Mouse (Mus musculus): ENCODE data around the gene Krtap4-7. TPM values are rescaled to one million over a fixed set of nuclear protein-coding genes. Genes with fewer than 3 reads are reported as not detected.

The Krtap4-7 gene
- polyA plus RNA-seq, 1 experiment, result not detected

GRCm38 (mm10) chr11:99640926-99641325 is 3.0 kb downstream of the Krtap4-7 start:
- H3K36me3 ChIP-seq (ENCODE audit: control insufficient read depth, insufficient read depth), result no peaks in the 10 kb centered on the region
- H3K4me3 ChIP-seq (ENCODE audit: insufficient read depth, poor library complexity, severe bottlenecking), result no peak overlapping the region
- H3K79me3 ChIP-seq (ENCODE audit: low read depth), result no peaks in the 10 kb centered on the region
- H3K27me3 ChIP-seq (ENCODE audit: control insufficient read depth, insufficient read depth, insufficient read length), result no peaks in the 10 kb centered on the region
- H3ac ChIP-seq (ENCODE audit: control insufficient read depth, insufficient read length, low read depth), result no peak overlapping the region
- TF ChIP-seq MAX (IDR thresholded peaks at IDR 0.05), result no peak
- TF ChIP-seq MYOD1 (IDR thresholded peaks at IDR 0.05; ENCODE audit: control insufficient read depth, insufficient read length, low read depth), result no peak
- TF ChIP-seq CTCF (IDR thresholded peaks at IDR 0.05; ENCODE audit: control insufficient read depth, insufficient read depth, insufficient read length), result no peak
- TF ChIP-seq CEBPB (IDR thresholded peaks at IDR 0.05; ENCODE audit: low read depth), result no peak
- no peak for TF ChIP-seq USF1 (IDR thresholded peaks at IDR 0.05; ENCODE audit: low read depth)
- no peak for TF ChIP-seq FOSL1 (IDR thresholded peaks at IDR 0.05; ENCODE audit: insufficient read depth, low read length, poor library complexity, severe bottlenecking)
- no peak for TF ChIP-seq MYOG (IDR thresholded peaks at IDR 0.05; ENCODE audit: control insufficient read depth, extremely low read depth, insufficient read length)
- H3K79me2 ChIP-seq (ENCODE audit: control insufficient read depth, insufficient read depth), result no peaks in the 10 kb centered on the region

GRCm38 (mm10) chr11:99637086-99637485 is 6.8 kb downstream of the Krtap4-7 start:
- no peaks in the 10 kb centered on the region for H3K79me3 ChIP-seq (ENCODE audit: low read depth)
- TF ChIP-seq MAX (IDR thresholded peaks at IDR 0.05) (no peak), USF1 (IDR thresholded peaks at IDR 0.05; ENCODE audit: low read depth) (no peak), FOSL1 (IDR thresholded peaks at IDR 0.05; ENCODE audit: insufficient read depth, low read length, poor library complexity, severe bottlenecking) (no peak), CEBPB (IDR thresholded peaks at IDR 0.05; ENCODE audit: low read depth) (no peak), CTCF (IDR thresholded peaks at IDR 0.05; ENCODE audit: control insufficient read depth, insufficient read depth, insufficient read length) (no peak), MYOD1 (IDR thresholded peaks at IDR 0.05; ENCODE audit: control insufficient read depth, insufficient read length, low read depth) (no peak)
- no peaks in the 10 kb centered on the region for H3K36me3 ChIP-seq (ENCODE audit: control insufficient read depth, insufficient read depth)
- H3ac ChIP-seq (ENCODE audit: control insufficient read depth, insufficient read length, low read depth), result no peak overlapping the region
- H3K79me2 ChIP-seq (ENCODE audit: control insufficient read depth, insufficient read depth), result no peaks in the 10 kb centered on the region
- no peak overlapping the region for H3K4me3 ChIP-seq (ENCODE audit: insufficient read depth, poor library complexity, severe bottlenecking)
- H3K27me3 ChIP-seq (ENCODE audit: control insufficient read depth, insufficient read depth, insufficient read length), result no peaks in the 10 kb centered on the region

- Histone ChIP-seq H3ac (ENCODE audit: control insufficient read depth, insufficient read length, low read depth) (no peak within 1 kb of the TSS), H3K4me3 (ENCODE audit: insufficient read depth, poor library complexity, severe bottlenecking) (no peak within 1 kb of the TSS), H3K79me3 (ENCODE audit: low read depth) (no peaks in the 10 kb centered on the region), H3K36me3 (ENCODE audit: control insufficient read depth, insufficient read depth) (no peaks in the 10 kb centered on the region), H3K27me3 (ENCODE audit: control insufficient read depth, insufficient read depth, insufficient read length) (no peaks in the 10 kb centered on the region), H3K79me2 (ENCODE audit: control insufficient read depth, insufficient read depth) (no peaks in the 10 kb centered on the region)
- TF ChIP-seq MAX (IDR thresholded peaks at IDR 0.05) (no peak), CEBPB (IDR thresholded peaks at IDR 0.05; ENCODE audit: low read depth) (no peak), MYOG (IDR thresholded peaks at IDR 0.05; ENCODE audit: control insufficient read depth, extremely low read depth, insufficient read length) (no peak), USF1 (IDR thresholded peaks at IDR 0.05; ENCODE audit: low read depth) (no peak), CTCF (IDR thresholded peaks at IDR 0.05; ENCODE audit: control insufficient read depth, insufficient read depth, insufficient read length) (no peak), MYOD1 (IDR thresholded peaks at IDR 0.05; ENCODE audit: control insufficient read depth, insufficient read length, low read depth) (peak; percentile 85), FOSL1 (IDR thresholded peaks at IDR 0.05; ENCODE audit: insufficient read depth, low read length, poor library complexity, severe bottlenecking) (no peak)
Observed at GRCm38 (mm10) chr11:99634653-99635134, 9.2 kb downstream of the Krtap4-7 start, which contains the start of gene Krtap4-2. Gene Krtap4-2 (minus strand): TSS chr11:99635084.

GRCm38 (mm10) chr11:99633293-99633692 is 10.6 kb downstream of the Krtap4-7 start:
- Histone ChIP-seq H3K36me3 (ENCODE audit: control insufficient read depth, insufficient read depth) (no peaks in the 10 kb centered on the region), H3K27me3 (ENCODE audit: control insufficient read depth, insufficient read depth, insufficient read length) (no peaks in the 10 kb centered on the region), H3K79me2 (ENCODE audit: control insufficient read depth, insufficient read depth) (no peaks in the 10 kb centered on the region), H3K79me3 (ENCODE audit: low read depth) (no peaks in the 10 kb centered on the region), H3ac (ENCODE audit: control insufficient read depth, insufficient read length, low read depth) (no peak overlapping the region), H3K4me3 (ENCODE audit: insufficient read depth, poor library complexity, severe bottlenecking) (no peak overlapping the region)
- no peak for TF ChIP-seq CEBPB (IDR thresholded peaks at IDR 0.05; ENCODE audit: low read depth)
- TF ChIP-seq CTCF (IDR thresholded peaks at IDR 0.05; ENCODE audit: control insufficient read depth, insufficient read depth, insufficient read length), result no peak
- no peak for TF ChIP-seq MYOD1 (IDR thresholded peaks at IDR 0.05; ENCODE audit: control insufficient read depth, insufficient read length, low read depth)
- no peak for TF ChIP-seq USF1 (IDR thresholded peaks at IDR 0.05; ENCODE audit: low read depth)
- TF ChIP-seq MYOG (IDR thresholded peaks at IDR 0.05; ENCODE audit: control insufficient read depth, extremely low read depth, insufficient read length), result no peak
- no peak for TF ChIP-seq FOSL1 (IDR thresholded peaks at IDR 0.05; ENCODE audit: insufficient read depth, low read length, poor library complexity, severe bottlenecking)
- TF ChIP-seq MAX (IDR thresholded peaks at IDR 0.05), result no peak

GRCm38 (mm10) chr11:99630890-99631289 is 13.0 kb downstream of the Krtap4-7 start:
- TF ChIP-seq MYOD1 (IDR thresholded peaks at IDR 0.05; ENCODE audit: control insufficient read depth, insufficient read length, low read depth), result no peak
- TF ChIP-seq FOSL1 (IDR thresholded peaks at IDR 0.05; ENCODE audit: insufficient read depth, low read length, poor library complexity, severe bottlenecking), result no peak
- no peak for TF ChIP-seq CEBPB (IDR thresholded peaks at IDR 0.05; ENCODE audit: low read depth)
- no peak for TF ChIP-seq MAX (IDR thresholded peaks at IDR 0.05)
- TF ChIP-seq CTCF (IDR thresholded peaks at IDR 0.05; ENCODE audit: control insufficient read depth, insufficient read depth, insufficient read length), result no peak
- TF ChIP-seq USF1 (IDR thresholded peaks at IDR 0.05; ENCODE audit: low read depth), result no peak
- TF ChIP-seq MYOG (IDR thresholded peaks at IDR 0.05; ENCODE audit: control insufficient read depth, extremely low read depth, insufficient read length), result no peak
- Histone ChIP-seq H3K4me3 (ENCODE audit: insufficient read depth, poor library complexity, severe bottlenecking) (no peak overlapping the region), H3K79me2 (ENCODE audit: control insufficient read depth, insufficient read depth) (no peaks in the 10 kb centered on the region), H3K36me3 (ENCODE audit: control insufficient read depth, insufficient read depth) (no peaks in the 10 kb centered on the region), H3ac (ENCODE audit: control insufficient read depth, insufficient read length, low read depth) (no peak overlapping the region), H3K27me3 (ENCODE audit: control insufficient read depth, insufficient read depth, insufficient read length) (no peaks in the 10 kb centered on the region), H3K79me3 (ENCODE audit: low read depth) (no peaks in the 10 kb centered on the region)

- TF ChIP-seq USF1 (IDR thresholded peaks at IDR 0.05; ENCODE audit: low read depth), result no peak
- no peak for TF ChIP-seq MYOD1 (IDR thresholded peaks at IDR 0.05; ENCODE audit: control insufficient read depth, insufficient read length, low read depth)
- no peak for TF ChIP-seq FOSL1 (IDR thresholded peaks at IDR 0.05; ENCODE audit: insufficient read depth, low read length, poor library complexity, severe bottlenecking)
- TF ChIP-seq MYOG (IDR thresholded peaks at IDR 0.05; ENCODE audit: control insufficient read depth, extremely low read depth, insufficient read length), result no peak
- no peak for TF ChIP-seq MAX (IDR thresholded peaks at IDR 0.05)
- TF ChIP-seq CEBPB (IDR thresholded peaks at IDR 0.05; ENCODE audit: low read depth), result no peak
- no peak for TF ChIP-seq CTCF (IDR thresholded peaks at IDR 0.05; ENCODE audit: control insufficient read depth, insufficient read depth, insufficient read length)
- no peaks in the 10 kb centered on the region for H3K79me3 ChIP-seq (ENCODE audit: low read depth)
- H3K36me3 ChIP-seq (ENCODE audit: control insufficient read depth, insufficient read depth), result no peaks in the 10 kb centered on the region
- H3ac ChIP-seq (ENCODE audit: control insufficient read depth, insufficient read length, low read depth), result no peak within 1 kb of the TSS
- H3K4me3 ChIP-seq (ENCODE audit: insufficient read depth, poor library complexity, severe bottlenecking), result no peak within 1 kb of the TSS
- H3K27me3 ChIP-seq (ENCODE audit: control insufficient read depth, insufficient read depth, insufficient read length), result no peaks in the 10 kb centered on the region
- H3K79me2 ChIP-seq (ENCODE audit: control insufficient read depth, insufficient read depth), result no peaks in the 10 kb centered on the region
Observed at GRCm38 (mm10) chr11:99628138-99628537, 15.8 kb downstream of the Krtap4-7 start, which contains the start of gene Krtap4-1. Gene Krtap4-1 (minus strand): TSS chr11:99628238.
